Mouse (Mus musculus): Measurements from ENCODE around the gene Ctdnep1. TPM values are rescaled to one million over a fixed set of nuclear protein-coding genes. Genes with fewer than 3 reads are reported as not detected.

The Ctdnep1 gene
- polyA plus RNA-seq, 1 experiment from 2014 or later, result 20.3 TPM

- no peaks in the 10 kb centered on the region for H3K36me3 ChIP-seq (ENCODE audit: control insufficient read depth, insufficient read depth, low read length)
- H3K27ac ChIP-seq (ENCODE audit: low read depth, low read length), result peak overlapping the region; percentile 30
- H3K9ac ChIP-seq (ENCODE audit: low read depth, low read length), result no peak overlapping the region
- H3K4me3 ChIP-seq (ENCODE audit: low read depth, low read length), result peak overlapping the region; percentile 61
- peak overlapping the region; percentile 85 for H3K4me2 ChIP-seq
- WGBS (ENCODE audit: insufficient replicate concordance), result 22% methylated on average over 8 of the region's 8 CpGs
- H3K4me1 ChIP-seq (ENCODE audit: control insufficient read depth, insufficient read depth, low read length), result peaks cover 29% of the 10 kb centered on the region
- no peaks in the 10 kb centered on the region for H3K27me3 ChIP-seq (ENCODE audit: control insufficient read depth, insufficient read depth, low read length)
- no peak for ATAC-seq (replicated peaks; ENCODE audit: insufficient number of reproducible peaks, low FRiP score, low TSS enrichment)
- no peaks in the 10 kb centered on the region for H3K9me3 ChIP-seq (replicated peaks; ENCODE audit: control insufficient read depth, low read length)
Measured at GRCm38 (mm10) chr11:70020022-70020631, 39.2 kb downstream of the Ctdnep1 start.

GRCm38 (mm10) chr11:70020731-70021263, 39.8 kb downstream of the Ctdnep1 start:
- Histone ChIP-seq H3K27ac (ENCODE audit: low read depth, low read length) (peak overlapping the region; percentile 57), H3K9me3 (replicated peaks; ENCODE audit: control insufficient read depth, low read length) (no peaks in the 10 kb centered on the region), H3K27me3 (ENCODE audit: control insufficient read depth, insufficient read depth, low read length) (no peaks in the 10 kb centered on the region), H3K4me3 (ENCODE audit: low read depth, low read length) (peak overlapping the region; percentile 51), H3K9ac (ENCODE audit: low read depth, low read length) (peak overlapping the region; percentile 19; the same call in 1 of the 2 replicates), H3K36me3 (ENCODE audit: control insufficient read depth, insufficient read depth, low read length) (no peaks in the 10 kb centered on the region), H3K4me1 (ENCODE audit: control insufficient read depth, insufficient read depth, low read length) (peaks cover 31% of the 10 kb centered on the region), H3K4me2 (peak overlapping the region; percentile 85)
- peak; percentile 79 for ATAC-seq (replicated peaks; ENCODE audit: insufficient number of reproducible peaks, low FRiP score, low TSS enrichment)
- WGBS (ENCODE audit: insufficient replicate concordance), result 1% methylated on average over 8 of the region's 8 CpGs

GRCm38 (mm10) chr11:70021264-70022132, 40.5 kb downstream of the Ctdnep1 start:
- ATAC-seq (replicated peaks; ENCODE audit: insufficient number of reproducible peaks, low FRiP score, low TSS enrichment), result peak; percentile 74
- WGBS (ENCODE audit: insufficient replicate concordance), result 2% methylated on average over 39 of the region's 40 CpGs
- H3K36me3 ChIP-seq (ENCODE audit: control insufficient read depth, insufficient read depth, low read length), result no peaks in the 10 kb centered on the region
- H3K27ac ChIP-seq (ENCODE audit: low read depth, low read length), result peak overlapping the region; percentile 57
- H3K27me3 ChIP-seq (ENCODE audit: control insufficient read depth, insufficient read depth, low read length), result no peaks in the 10 kb centered on the region
- peak overlapping the region; percentile 51 for H3K4me3 ChIP-seq (ENCODE audit: low read depth, low read length)
- peak overlapping the region; percentile 85 for H3K4me2 ChIP-seq
- peaks cover 38% of the 10 kb centered on the region for H3K4me1 ChIP-seq (ENCODE audit: control insufficient read depth, insufficient read depth, low read length)
- no peaks in the 10 kb centered on the region for H3K9me3 ChIP-seq (replicated peaks; ENCODE audit: control insufficient read depth, low read length)
- peak overlapping the region; percentile 19; the same call in 1 of the 2 replicates for H3K9ac ChIP-seq (ENCODE audit: low read depth, low read length)

DNA sequence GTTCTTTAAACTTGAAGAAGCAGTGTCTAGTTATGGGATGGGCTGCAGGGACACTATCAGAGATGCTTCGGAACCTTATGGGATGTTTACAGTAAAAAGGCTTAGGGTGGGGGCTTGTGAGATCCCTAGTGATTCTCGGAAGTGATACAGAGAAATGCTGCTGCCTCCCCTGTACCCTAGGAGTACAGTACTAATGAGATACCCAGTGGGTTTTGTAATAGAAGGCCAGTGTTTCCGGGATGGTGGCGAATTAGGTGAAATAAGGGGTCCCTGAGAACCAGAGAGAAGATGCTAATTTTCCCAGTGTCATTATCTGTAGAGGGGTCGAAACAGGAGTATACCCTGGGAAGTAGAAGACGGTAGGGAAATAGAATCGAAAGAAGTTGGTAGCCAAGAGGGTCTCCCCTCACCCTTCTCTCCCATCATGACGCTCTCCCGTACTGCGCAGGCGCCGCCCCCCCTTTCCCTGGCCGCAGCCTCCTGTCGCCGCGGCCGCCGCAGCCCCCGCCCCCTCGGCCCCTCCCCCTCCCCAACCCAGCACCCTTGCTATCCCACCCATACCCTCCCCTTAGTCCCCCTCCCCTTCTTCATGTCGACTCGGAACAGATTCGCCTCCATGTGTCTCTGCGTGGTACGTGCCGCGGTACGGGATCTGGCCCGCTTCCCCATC, 42.7 kb downstream of the Ctdnep1 start:
- Histone ChIP-seq H3K9ac (ENCODE audit: low read depth, low read length) (peak overlapping the region; percentile 2; the same call in 1 of the 2 replicates), H3K9me3 (replicated peaks; ENCODE audit: control insufficient read depth, low read length) (no peaks in the 10 kb centered on the region), H3K4me1 (ENCODE audit: control insufficient read depth, insufficient read depth, low read length) (peaks cover 47% of the 10 kb centered on the region), H3K4me3 (ENCODE audit: low read depth, low read length) (peak overlapping the region; percentile 38), H3K4me2 (peak overlapping the region; percentile 64), H3K27ac (ENCODE audit: low read depth, low read length) (no peak overlapping the region), H3K36me3 (ENCODE audit: control insufficient read depth, insufficient read depth, low read length) (no peaks in the 10 kb centered on the region), H3K27me3 (ENCODE audit: control insufficient read depth, insufficient read depth, low read length) (no peaks in the 10 kb centered on the region)
- 6% methylated on average over 22 of the region's 29 CpGs for WGBS (ENCODE audit: insufficient replicate concordance)
- no peak for ATAC-seq (replicated peaks; ENCODE audit: insufficient number of reproducible peaks, low FRiP score, low TSS enrichment)

- Histone ChIP-seq H3K27ac (ENCODE audit: low read depth, low read length) (no peak overlapping the region), H3K36me3 (ENCODE audit: control insufficient read depth, insufficient read depth, low read length) (no peaks in the 10 kb centered on the region), H3K4me1 (ENCODE audit: control insufficient read depth, insufficient read depth, low read length) (peaks cover 45% of the 10 kb centered on the region), H3K4me3 (ENCODE audit: low read depth, low read length) (peak overlapping the region; percentile 38), H3K4me2 (peak overlapping the region; percentile 64), H3K9ac (ENCODE audit: low read depth, low read length) (0 out of 2 replicates have a peak overlapping the region, but pooled peaks have one; percentile 2), H3K27me3 (ENCODE audit: control insufficient read depth, insufficient read depth, low read length) (no peaks in the 10 kb centered on the region), H3K9me3 (replicated peaks; ENCODE audit: control insufficient read depth, low read length) (no peaks in the 10 kb centered on the region)
- no peak for ATAC-seq (replicated peaks; ENCODE audit: insufficient number of reproducible peaks, low FRiP score, low TSS enrichment)
- WGBS (ENCODE audit: insufficient replicate concordance), result 17% methylated on average over 6 of the region's 6 CpGs
Measured at GRCm38 (mm10) chr11:70024151-70024514, 43.2 kb downstream of the Ctdnep1 start.

GRCm38 (mm10) chr11:70026689-70027088, 45.7 kb downstream of the Ctdnep1 start:
- H3K4me1 ChIP-seq (ENCODE audit: control insufficient read depth, insufficient read depth, low read length), result peaks cover 44% of the 10 kb centered on the region
- WGBS (ENCODE audit: insufficient replicate concordance), result 0% methylated on average over 19 of the region's 19 CpGs

DNA sequence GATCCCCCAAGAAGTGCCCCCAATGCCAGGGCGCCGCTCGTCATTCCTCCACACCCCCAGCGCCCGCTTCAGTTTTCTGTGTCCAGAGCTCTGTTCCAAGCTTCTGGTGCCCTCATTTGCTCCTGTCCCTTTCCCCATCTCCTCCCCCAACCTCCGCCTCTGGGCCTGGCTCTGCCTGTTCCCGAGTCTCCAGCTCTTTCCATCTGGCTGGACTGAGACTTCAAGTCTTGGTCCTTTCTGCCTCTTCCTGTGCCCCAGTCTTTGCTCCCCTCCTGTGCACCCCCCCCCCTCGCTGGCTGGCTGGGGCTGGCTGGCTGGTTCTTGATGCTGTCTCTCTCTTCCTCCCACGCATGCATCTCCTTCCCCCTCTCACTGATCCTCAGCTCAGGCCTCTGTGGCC, 46.4 kb downstream of the Ctdnep1 start:
- Histone ChIP-seq H3K27ac (ENCODE audit: low read depth, low read length) (no peak overlapping the region), H3K4me1 (ENCODE audit: control insufficient read depth, insufficient read depth, low read length) (peaks cover 44% of the 10 kb centered on the region), H3K9me3 (replicated peaks; ENCODE audit: control insufficient read depth, low read length) (no peaks in the 10 kb centered on the region), H3K36me3 (ENCODE audit: control insufficient read depth, insufficient read depth, low read length) (peaks cover 8% of the 10 kb centered on the region; the same call in 1 of the 2 replicates), H3K27me3 (ENCODE audit: control insufficient read depth, insufficient read depth, low read length) (no peaks in the 10 kb centered on the region), H3K9ac (ENCODE audit: low read depth, low read length) (no peak overlapping the region), H3K4me3 (ENCODE audit: low read depth, low read length) (peak overlapping the region; percentile 18), H3K4me2 (peak overlapping the region; percentile 66)
- ATAC-seq (replicated peaks; ENCODE audit: insufficient number of reproducible peaks, low FRiP score, low TSS enrichment), result no peak
- WGBS (ENCODE audit: insufficient replicate concordance), result 42% methylated on average over 9 of the region's 9 CpGs

More at GRCm38 (mm10) chr11:70026689-70027088, 45.7 kb downstream of the Ctdnep1 start:
- Histone ChIP-seq H3K36me3 (ENCODE audit: control insufficient read depth, insufficient read depth, low read length) (peaks cover 7% of the 10 kb centered on the region; the same call in 1 of the 2 replicates), H3K27me3 (ENCODE audit: control insufficient read depth, insufficient read depth, low read length) (no peaks in the 10 kb centered on the region), H3K9me3 (replicated peaks; ENCODE audit: control insufficient read depth, low read length) (no peaks in the 10 kb centered on the region), H3K9ac (ENCODE audit: low read depth, low read length) (no peak overlapping the region; the same call in 1 of the 2 replicates), H3K27ac (ENCODE audit: low read depth, low read length) (no peak overlapping the region), H3K4me3 (ENCODE audit: low read depth, low read length) (peak overlapping the region; percentile 22), H3K4me2 (peak overlapping the region; percentile 66)
- peak; percentile 46; the same call in 1 of the 2 replicates for ATAC-seq (replicated peaks; ENCODE audit: insufficient number of reproducible peaks, low FRiP score, low TSS enrichment)
